Mouse (Mus musculus): ENCODE measurements around the gene Akap10. TPM values are rescaled to one million over a fixed set of nuclear protein-coding genes. Genes with fewer than 3 reads are reported as not detected.
"Not testable (repeated sequence)": the region's sequence is repeated elsewhere in the genome, so short reads cannot be mapped to it uniquely, and the experiment has no call there.

Gene Akap10
- polyA plus RNA-seq, 1 experiment from 2014 or later = 8.1 TPM

DNA sequence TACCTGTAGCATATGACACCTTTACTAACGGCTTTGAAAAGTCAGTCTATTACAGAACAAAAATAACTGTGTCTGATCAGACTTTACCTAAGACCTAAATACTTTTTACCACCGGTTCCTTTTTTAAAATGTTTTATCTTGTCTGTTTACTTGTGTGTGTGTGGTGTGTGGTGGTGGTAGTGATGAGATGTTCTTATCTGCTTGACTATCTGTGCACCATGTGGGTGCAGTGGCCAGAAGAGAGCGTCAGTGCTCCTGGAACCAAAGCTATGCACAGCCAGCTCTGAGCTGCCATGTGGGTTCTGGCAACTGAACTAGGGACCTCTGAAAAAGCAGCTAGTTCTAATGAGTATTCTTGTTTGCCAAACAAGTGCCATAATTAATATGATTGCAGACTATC, 78.9 kb downstream of the Akap10 start:
- Histone ChIP-seq H3K27me3 (ENCODE audit: insufficient read depth, low read length) (no peaks in the 10 kb centered on the region), H3K4me2 (ENCODE audit: low read length) (no peak overlapping the region), H3K9me3 (replicated peaks; ENCODE audit: low read length) (no peaks in the 10 kb centered on the region), H3K9ac (ENCODE audit: low read depth, low read length) (no peak overlapping the region), H3K27ac (no peak overlapping the region), H3K4me3 (replicated peaks; ENCODE audit: low read depth, low read length) (no peak overlapping the region), H3K4me1 (replicated peaks; ENCODE audit: insufficient read depth, low read length) (no peaks in the 10 kb centered on the region), H3K36me3 (ENCODE audit: insufficient read depth, low read length) (0 out of 2 replicates have a peak, but pooled peaks cover 3% of the 10 kb centered on the region)
- no peak for TF ChIP-seq CTCF (IDR thresholded peaks at IDR 0.05; ENCODE audit: low read depth)
- WGBS = 88% methylated on average over 3 of the region's 3 CpGs
- DNase-seq (ENCODE audit: low spot score) (no peak), ATAC-seq (replicated peaks; ENCODE audit: low FRiP score, low read depth) (no peak)

DNA sequence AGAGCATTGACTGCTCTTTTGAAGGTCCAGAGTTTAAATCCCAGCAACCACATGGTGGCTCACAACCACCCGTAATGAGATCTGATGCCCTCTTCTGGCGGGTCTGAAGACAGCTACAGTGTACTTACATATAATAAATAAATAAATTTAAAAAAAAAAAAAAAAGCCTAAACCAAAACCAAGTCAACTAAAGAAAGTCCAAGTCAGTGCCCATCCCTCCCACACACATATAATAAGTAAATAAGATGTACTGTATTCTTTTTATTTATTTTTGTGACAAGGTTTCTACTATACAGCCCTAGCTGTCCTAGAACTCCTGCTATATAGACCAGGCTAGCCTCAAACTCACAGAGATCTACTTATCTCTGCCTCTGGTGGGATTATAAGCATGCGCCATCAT, 89.4 kb downstream of the Akap10 start:
- not testable (repeated sequence) for H3K4me2 ChIP-seq (ENCODE audit: low read length); H3K27me3 ChIP-seq (ENCODE audit: insufficient read depth, low read length); DNase-seq (ENCODE audit: low spot score); ATAC-seq (replicated peaks; ENCODE audit: low FRiP score, low read depth); H3K9ac ChIP-seq (ENCODE audit: low read depth, low read length); H3K9me3 ChIP-seq (replicated peaks; ENCODE audit: low read length); H3K4me3 ChIP-seq (replicated peaks; ENCODE audit: low read depth, low read length); H3K27ac ChIP-seq; H3K4me1 ChIP-seq (replicated peaks; ENCODE audit: insufficient read depth, low read length)
- 0 out of 2 replicates have a peak, but pooled peaks cover 13% of the 10 kb centered on the region for H3K36me3 ChIP-seq (ENCODE audit: insufficient read depth, low read length)
- 68% methylated on average over 3 of the region's 3 CpGs for WGBS

DNA sequence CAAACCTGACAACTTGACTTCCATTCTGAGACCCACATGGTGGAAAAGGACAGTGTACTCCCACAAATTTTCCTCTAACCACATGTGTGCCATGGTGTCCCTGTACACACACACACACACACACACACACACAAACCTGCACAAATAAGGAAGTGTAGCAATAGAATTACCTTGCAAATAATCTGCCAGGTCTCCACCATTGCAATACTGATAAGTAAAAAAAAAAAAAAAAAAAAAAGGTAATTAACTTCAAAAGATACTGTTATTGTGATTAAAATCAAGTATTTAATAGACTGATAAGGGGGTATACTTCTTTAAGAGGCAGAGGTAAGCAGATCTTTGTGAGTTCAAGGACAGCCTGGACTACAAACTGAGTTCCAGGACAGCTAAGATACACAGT, 90.1 kb downstream of the Akap10 start:
- Histone ChIP-seq H3K4me2 (ENCODE audit: low read length) (no peak overlapping the region), H3K4me1 (replicated peaks; ENCODE audit: insufficient read depth, low read length) (no peaks in the 10 kb centered on the region), H3K9ac (ENCODE audit: low read depth, low read length) (no peak overlapping the region), H3K27ac (no peak overlapping the region), H3K36me3 (ENCODE audit: insufficient read depth, low read length) (0 out of 2 replicates have a peak, but pooled peaks cover 13% of the 10 kb centered on the region), H3K27me3 (ENCODE audit: insufficient read depth, low read length) (no peaks in the 10 kb centered on the region), H3K4me3 (replicated peaks; ENCODE audit: low read depth, low read length) (no peak overlapping the region), H3K9me3 (replicated peaks; ENCODE audit: low read length) (no peaks in the 10 kb centered on the region)
- DNase-seq (ENCODE audit: low spot score) (no peak), ATAC-seq (replicated peaks; ENCODE audit: low FRiP score, low read depth) (no peak)
- TF ChIP-seq CTCF (IDR thresholded peaks at IDR 0.05; ENCODE audit: low read depth) = no peak

GRCm38 (mm10) chr11:61839182-61839581, 90.9 kb downstream of the Akap10 start:
- H3K9me3 ChIP-seq (replicated peaks; ENCODE audit: low read length) = no peaks in the 10 kb centered on the region
- whole genome bisulfite sequencing = 89% methylated on average over 1 of the region's 1 CpGs
- H3K36me3 ChIP-seq (ENCODE audit: insufficient read depth, low read length) = 0 out of 2 replicates have a peak, but pooled peaks cover 13% of the 10 kb centered on the region
- H3K27ac ChIP-seq = no peak overlapping the region
- no peak for TF ChIP-seq CTCF (IDR thresholded peaks at IDR 0.05; ENCODE audit: low read depth)
- no peaks in the 10 kb centered on the region for H3K27me3 ChIP-seq (ENCODE audit: insufficient read depth, low read length)
- no peak overlapping the region for H3K4me2 ChIP-seq (ENCODE audit: low read length)
- DNase-seq (ENCODE audit: low spot score) (no peak), ATAC-seq (replicated peaks; ENCODE audit: low FRiP score, low read depth) (no peak)
- H3K9ac ChIP-seq (ENCODE audit: low read depth, low read length) = no peak overlapping the region
- no peaks in the 10 kb centered on the region for H3K4me1 ChIP-seq (replicated peaks; ENCODE audit: insufficient read depth, low read length)
- no peak overlapping the region for H3K4me3 ChIP-seq (replicated peaks; ENCODE audit: low read depth, low read length)

Other genes with a start within 250 kb of the Akap10 start
- gene Fam83g, start 246.2 kb downstream of the Akap10 start, polyA plus RNA-seq (2015; fragmentation: Nextera tagmentation; extraction: Ambion mirVana) = 2.7 and 2.9 TPM in 2 replicates
- 19.6 and 21.2 TPM in 2 replicates for gene Slc5a10, start 209.4 kb downstream of the Akap10 start, polyA plus RNA-seq (2015; fragmentation: Nextera tagmentation; extraction: Ambion mirVana)
- gene Prpsap2, start 168.2 kb downstream of the Akap10 start, polyA plus RNA-seq (2015; fragmentation: Nextera tagmentation; extraction: Ambion mirVana) = 27.8 and 28.2 TPM in 2 replicates
- gene Ulk2, start 75.2 kb downstream of the Akap10 start, polyA plus RNA-seq (2015; fragmentation: Nextera tagmentation; extraction: Ambion mirVana) = 9.7 and 10.8 TPM in 2 replicates
- 8.7 and 10.2 TPM in 2 replicates for gene Specc1, start 26.5 kb upstream of the Akap10 start, polyA plus RNA-seq (2015; fragmentation: Nextera tagmentation; extraction: Ambion mirVana)

Data from kidney, postnatal 0 days (tissue).